Mouse (Mus musculus) lung, adult 2 months (tissue): ENCODE measurements around the gene Cbx1. TPM values are rescaled to one million over a fixed set of nuclear protein-coding genes. Genes with fewer than 3 reads are reported as not detected.

Experiments
- DNase-seq: peaks from one replicate; pipeline ENCODE4 v3.0.0; 2022
- H3K4me1 ChIP-seq: fragments of 200-500 bp; 2 replicates; pipeline ENCODE4 v1.6.1; 2011; ENCODE audit warnings: low read length; ENCODE audit not compliant: control insufficient read depth, insufficient read depth
- H3K4me3 ChIP-seq: fragments of 200-500 bp; replicated peaks from 2 replicates; pipeline ENCODE3; 2011; ENCODE audit warnings: low read depth, mild to moderate bottlenecking, control low read depth, low read length; ENCODE audit errors: extremely low read depth
- CTCF ChIP-seq: fragments of 200-500 bp; IDR thresholded peaks from 2 replicates; pipeline ENCODE4 v1.5.1; 2011; ENCODE audit warnings: mild to moderate bottlenecking, low read length, control low read depth; ENCODE audit not compliant: insufficient read depth
- POLR2A ChIP-seq: fragments of 200-500 bp; IDR thresholded peaks from 2 replicates; pipeline ENCODE4 v1.6.1; 2011; ENCODE audit warnings: low read depth, mild to moderate bottlenecking, control low read depth, low read length, borderline replicate concordance; ENCODE audit errors: extremely low read depth
- WGBS: fragments of 180-500 bp; shearing (Covaris S2); methylation state at CpG from one replicate; pipeline ENCODE4 v1.1.7; 2018; 5-methylcytosine and 5-hydroxymethylcytosine counted together
- polyA plus RNA-seq: library from polyadenylated mRNA; depleted of rRNA; stranded (reverse); fragments of >200 nt; gene quantifications from 2 replicates; pipeline ENCODE4 v1.2.3, GENCODE M21; 2012

The Cbx1 gene
- polyA plus RNA-seq, 1 experiment: 15.3 TPM

GRCm38 (mm10) chr11:96830539-96831216 is 41.8 kb downstream of the Cbx1 start:
- WGBS: 19% methylated on average over 13 of the region's 13 CpGs
- TF ChIP-seq CTCF (no peak), POLR2A (0 out of 2 replicates have a peak, but pooled peaks have one; percentile 43)
- Histone ChIP-seq H3K4me1 (peaks cover 20% of the 10 kb centered on the region), H3K4me3 (peak overlapping the region; percentile 96)
- no peak for DNase-seq

GRCm38 (mm10) chr11:96831516-96831915 is 42.6 kb downstream of the Cbx1 start:
- 66% methylated on average over 4 of the region's 4 CpGs for WGBS
- no peak overlapping the region for H3K4me3 ChIP-seq
- H3K4me1 ChIP-seq: peaks cover 14% of the 10 kb centered on the region
- TF ChIP-seq POLR2A (no peak), CTCF (no peak)
- no peak for DNase-seq

- 92% methylated on average over 3 of the region's 3 CpGs for WGBS
- TF ChIP-seq POLR2A: no peak
- TF ChIP-seq CTCF: no peak
- Histone ChIP-seq H3K4me1 (peaks cover 10% of the 10 kb centered on the region), H3K4me3 (no peak overlapping the region)
- DNase-seq: no peak
These were observed 43.6 kb downstream of the Cbx1 start for GRCm38 (mm10) chr11:96832541-96832940.

DNA sequence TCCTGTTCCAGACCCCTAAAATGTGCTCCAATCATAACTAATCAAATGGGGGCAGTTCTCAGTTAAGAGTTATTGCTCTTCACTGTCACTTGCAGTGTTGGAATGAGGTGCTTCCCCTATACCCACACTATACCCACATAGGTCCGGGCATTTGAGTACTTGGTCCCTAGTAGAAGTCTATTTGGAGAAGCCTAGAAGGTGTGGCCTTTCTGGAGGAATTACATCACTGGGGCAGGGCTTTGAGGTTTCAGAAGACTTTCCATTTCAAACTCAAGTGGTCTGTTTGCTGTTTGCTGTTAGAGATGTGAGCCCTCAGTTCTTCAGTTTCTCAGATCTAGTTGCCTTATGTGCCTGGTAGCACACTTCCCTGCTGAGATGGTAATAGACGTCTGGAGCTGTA is 44.0 kb downstream of the Cbx1 start:
- WGBS: 52% methylated on average over 2 of the region's 2 CpGs
- DNase-seq: no peak
- no peak for TF ChIP-seq POLR2A
- TF ChIP-seq CTCF: no peak
- peaks cover 5% of the 10 kb centered on the region for H3K4me1 ChIP-seq
- H3K4me3 ChIP-seq: no peak overlapping the region

DNA sequence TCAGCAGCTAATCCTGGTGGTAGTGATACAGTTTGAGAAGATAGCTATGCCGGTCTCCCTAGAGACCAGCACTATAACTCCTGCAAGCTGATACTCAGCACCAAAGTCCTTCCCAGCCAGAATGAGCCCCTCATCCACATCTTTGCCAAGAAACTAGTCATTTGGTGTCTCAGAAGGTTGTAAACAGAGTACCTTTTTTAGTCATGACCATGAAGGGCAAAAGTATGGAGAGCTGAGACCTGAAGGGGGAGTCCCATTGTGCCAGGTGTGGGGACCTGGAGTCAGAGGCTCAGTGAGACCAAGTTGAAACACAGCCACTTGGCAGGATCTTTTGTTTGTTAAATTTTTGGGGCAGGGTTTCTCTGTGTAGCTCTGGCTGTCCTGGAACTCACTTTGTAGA is 45.2 kb downstream of the Cbx1 start:
- peaks cover 2% of the 10 kb centered on the region; the same call in 1 of the 2 replicates for H3K4me1 ChIP-seq
- 94% methylated on average over 1 of the region's 1 CpGs for WGBS
- no peak for TF ChIP-seq CTCF
- no peak for TF ChIP-seq POLR2A

GRCm38 (mm10) chr11:96837298-96837697 is 48.4 kb downstream of the Cbx1 start:
- Histone ChIP-seq H3K4me1 (no peaks in the 10 kb centered on the region), H3K4me3 (no peak overlapping the region)
- WGBS: 42% methylated on average over 9 of the region's 9 CpGs
- no peak for DNase-seq
- TF ChIP-seq CTCF (peak; percentile 40; the same call in 1 of the 2 replicates), POLR2A (no peak)

More for the DNA sequence above, 45.2 kb downstream of the Cbx1 start:
- no peak for DNase-seq
- H3K4me3 ChIP-seq: no peak overlapping the region

DNA sequence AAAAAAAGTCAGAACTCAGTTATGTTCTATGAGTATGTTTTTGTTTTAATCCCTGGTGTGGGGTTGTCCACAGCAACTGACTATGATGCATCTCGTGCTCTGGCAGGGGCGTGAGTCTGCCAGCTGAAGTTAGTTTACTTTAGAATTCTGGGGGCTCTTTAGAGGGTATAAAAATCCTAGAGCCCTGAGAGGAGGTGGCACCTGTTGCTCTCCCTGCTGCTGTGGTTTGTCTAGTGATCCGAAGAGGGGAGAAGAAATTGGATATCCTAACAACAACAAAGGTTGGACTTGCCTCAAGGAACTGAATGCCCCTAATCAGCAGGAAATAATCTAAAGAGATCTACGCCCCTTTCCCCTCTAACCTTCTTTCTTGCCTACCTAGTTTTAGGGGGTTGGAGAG is 49.4 kb downstream of the Cbx1 start:
- H3K4me3 ChIP-seq: no peak overlapping the region
- no peak for TF ChIP-seq POLR2A
- TF ChIP-seq CTCF: no peak
- H3K4me1 ChIP-seq: no peaks in the 10 kb centered on the region
- no peak for DNase-seq
- WGBS: 60% methylated on average over 4 of the region's 4 CpGs

- Histone ChIP-seq H3K4me1 (no peaks in the 10 kb centered on the region), H3K4me3 (no peak overlapping the region)
- TF ChIP-seq POLR2A: no peak
- TF ChIP-seq CTCF: no peak
- DNase-seq: no peak
- WGBS: 82% methylated on average over 7 of the region's 7 CpGs
These were observed 50.5 kb downstream of the Cbx1 start for GRCm38 (mm10) chr11:96839428-96839827.

GRCm38 (mm10) chr11:96839877-96840276 is 51.0 kb downstream of the Cbx1 start:
- WGBS: 69% methylated on average over 3 of the region's 3 CpGs
- TF ChIP-seq CTCF (no peak), POLR2A (no peak)

GRCm38 (mm10) chr11:96840290-96840689 is 51.4 kb downstream of the Cbx1 start:
- 41% methylated on average over 8 of the region's 8 CpGs for WGBS
- no peak for TF ChIP-seq POLR2A
- TF ChIP-seq CTCF: no peak
- no peak for DNase-seq
- no peak overlapping the region for H3K4me3 ChIP-seq
- no peaks in the 10 kb centered on the region for H3K4me1 ChIP-seq

More at GRCm38 (mm10) chr11:96839877-96840276, 51.0 kb downstream of the Cbx1 start:
- no peak overlapping the region for H3K4me3 ChIP-seq
- H3K4me1 ChIP-seq: no peaks in the 10 kb centered on the region
- DNase-seq: no peak
